Mouse (Mus musculus) inflammation-experienced regulatory T-cells, adult 6 months (primary cell): ENCODE measurements around the gene Ss18l1. TPM values are rescaled to one million over a fixed set of nuclear protein-coding genes. Genes with fewer than 3 reads are reported as not detected.

Source experiments
- ATAC-seq: one replicate; pipeline ENCODE4 v1.8.0; 2017
- polyA plus RNA-seq, 3 experiments: library from polyadenylated mRNA; unstranded; fragments of 100-300 nt; shearing (Covaris generic); gene quantifications; one replicate each; pipeline ENCODE4 v1.2.1; 2017

The Ss18l1 gene
- polyA plus RNA-seq, 3 experiments from 2014 or later = 1.4 to 2.4 (median 2.3) TPM

- ATAC-seq = no peak
These were observed 48.0 kb downstream of the Ss18l1 start for GRCm38 (mm10) chr2:180090285-180090684.

- no peak for ATAC-seq
These were observed 53.4 kb downstream of the Ss18l1 start for GRCm38 (mm10) chr2:180095711-180096110.

GRCm38 (mm10) chr2:180097585-180097984, 55.3 kb downstream of the Ss18l1 start:
- no peak for ATAC-seq

- ATAC-seq = no peak
These were observed 55.9 kb downstream of the Ss18l1 start for GRCm38 (mm10) chr2:180098167-180098566.

- ATAC-seq = peak; percentile 35
These were observed 57.2 kb downstream of the Ss18l1 start for GRCm38 (mm10) chr2:180099529-180099928.

GRCm38 (mm10) chr2:180103151-180103977, 61.1 kb downstream of the Ss18l1 start:
- no peak for ATAC-seq

- peak; percentile 48 for ATAC-seq
These were observed 61.8 kb downstream of the Ss18l1 start, which contains the start of gene Hrh3 for GRCm38 (mm10) chr2:180103978-180104658. TSS of gene Hrh3 (minus strand) at chr2:180104488.

- ATAC-seq = no peak
These were observed 62.5 kb downstream of the Ss18l1 start for GRCm38 (mm10) chr2:180104659-180105377.

- no peak for ATAC-seq
These were observed 63.3 kb downstream of the Ss18l1 start for GRCm38 (mm10) chr2:180105441-180106190.

GRCm38 (mm10) chr2:180107081-180107480, 64.8 kb downstream of the Ss18l1 start:
- ATAC-seq = no peak

GRCm38 (mm10) chr2:180108285-180108684, 66.0 kb downstream of the Ss18l1 start:
- ATAC-seq = no peak

- ATAC-seq = no peak
These were observed 71.9 kb downstream of the Ss18l1 start for GRCm38 (mm10) chr2:180113909-180114890.

GRCm38 (mm10) chr2:180115279-180115678, 73.0 kb downstream of the Ss18l1 start:
- ATAC-seq = no peak

GRCm38 (mm10) chr2:180116081-180116493, 73.8 kb downstream of the Ss18l1 start:
- no peak for ATAC-seq

GRCm38 (mm10) chr2:180116741-180117484, 74.6 kb downstream of the Ss18l1 start:
- no peak for ATAC-seq

GRCm38 (mm10) chr2:180117485-180118194, 75.3 kb downstream of the Ss18l1 start:
- ATAC-seq = no peak

- ATAC-seq = peak; percentile 97
These were observed 76.5 kb downstream of the Ss18l1 start, which contains the start of gene Osbpl2 for GRCm38 (mm10) chr2:180118661-180119438. TSS of gene Osbpl2 (plus strand) at chr2:180119306.
